Mouse (Mus musculus) megakaryocyte, embryonic 14.5 days (primary cell): ENCODE measurements around the gene Zrsr2.

Experiments used
- FLI1 ChIP-seq: IDR thresholded peaks from 2 replicates; pipeline ENCODE4 v1.6.1; 2012; ENCODE audit warnings: low read length, inconsistent platforms, mixed read lengths
- GATA1 ChIP-seq: IDR thresholded peaks from 3 replicates; pipeline ENCODE4 v1.6.1; 2012; ENCODE audit warnings: mixed read lengths, low read length, inconsistent platforms, borderline replicate concordance

- TF ChIP-seq GATA1 = no peak
- TF ChIP-seq FLI1 = no peak
Observed at GRCm38 (mm10) chrX:163987718-163988374, 29.4 kb upstream of the Zrsr2 start.
